Mouse (Mus musculus): ENCODE results near the gene Ankfn1. TPM values are rescaled to one million over a fixed set of nuclear protein-coding genes. Genes with fewer than 3 reads are reported as not detected.

Gene Ankfn1
- polyA plus RNA-seq, 1 experiment from 2014 or later = 6.5 TPM

GRCm38 (mm10) chr11:89608071-89608470 is 169.4 kb downstream of the Ankfn1 start:
- H3K27me3 ChIP-seq (replicated peaks) = no peaks in the 10 kb centered on the region
- WGBS = 59% methylated on average over 7 of the region's 7 CpGs
- H3K9me3 ChIP-seq = no peaks in the 10 kb centered on the region
- ATAC-seq (replicated peaks) = no peak
- H3K4me3 ChIP-seq = no peak overlapping the region
- H3K9ac ChIP-seq = no peak overlapping the region
- no peak overlapping the region for H3K27ac ChIP-seq
- H3K36me3 ChIP-seq (replicated peaks) = no peaks in the 10 kb centered on the region
- H3K4me1 ChIP-seq = peaks cover 12% of the 10 kb centered on the region; the same call in 1 of the 2 replicates
- H3K4me2 ChIP-seq = no peak overlapping the region

GRCm38 (mm10) chr11:89607270-89607669 is 170.2 kb downstream of the Ankfn1 start:
- 59% methylated on average over 3 of the region's 3 CpGs for WGBS
- Histone ChIP-seq H3K27me3 (replicated peaks) (no peaks in the 10 kb centered on the region), H3K9ac (no peak overlapping the region), H3K4me1 (peaks cover 12% of the 10 kb centered on the region; the same call in 1 of the 2 replicates), H3K27ac (no peak overlapping the region), H3K9me3 (no peaks in the 10 kb centered on the region), H3K4me2 (no peak overlapping the region), H3K36me3 (replicated peaks) (no peaks in the 10 kb centered on the region), H3K4me3 (no peak overlapping the region)
- no peak for ATAC-seq (replicated peaks)

- Histone ChIP-seq H3K4me3 (no peak overlapping the region), H3K9me3 (no peaks in the 10 kb centered on the region), H3K4me2 (no peak overlapping the region), H3K4me1 (peaks cover 12% of the 10 kb centered on the region; the same call in 1 of the 2 replicates), H3K36me3 (replicated peaks) (no peaks in the 10 kb centered on the region), H3K27me3 (replicated peaks) (no peaks in the 10 kb centered on the region), H3K9ac (no peak overlapping the region), H3K27ac (no peak overlapping the region)
- WGBS = 87% methylated on average over 6 of the region's 6 CpGs
- ATAC-seq (replicated peaks) = no peak
Measured at GRCm38 (mm10) chr11:89606346-89606745, 171.1 kb downstream of the Ankfn1 start.

GRCm38 (mm10) chr11:89602966-89603365 is 174.5 kb downstream of the Ankfn1 start:
- Histone ChIP-seq H3K4me2 (no peak overlapping the region), H3K36me3 (replicated peaks) (no peaks in the 10 kb centered on the region), H3K4me3 (no peak overlapping the region), H3K27me3 (replicated peaks) (no peaks in the 10 kb centered on the region), H3K9me3 (no peaks in the 10 kb centered on the region), H3K4me1 (0 out of 2 replicates have a peak, but pooled peaks cover under 1% of the 10 kb centered on the region), H3K9ac (no peak overlapping the region), H3K27ac (no peak overlapping the region)
- WGBS = 86% methylated on average over 5 of the region's 5 CpGs
- ATAC-seq (replicated peaks) = no peak

- ATAC-seq (replicated peaks) = no peak
- no peaks in the 10 kb centered on the region for H3K4me1 ChIP-seq
- H3K27me3 ChIP-seq (replicated peaks) = no peaks in the 10 kb centered on the region
- H3K9me3 ChIP-seq = no peaks in the 10 kb centered on the region
- H3K27ac ChIP-seq = no peak overlapping the region
- no peaks in the 10 kb centered on the region for H3K36me3 ChIP-seq (replicated peaks)
- no peak overlapping the region for H3K4me3 ChIP-seq
- H3K9ac ChIP-seq = no peak overlapping the region
- 91% methylated on average over 8 of the region's 8 CpGs for WGBS
- no peak overlapping the region for H3K4me2 ChIP-seq
Measured at GRCm38 (mm10) chr11:89600921-89601515, 176.4 kb downstream of the Ankfn1 start.

GRCm38 (mm10) chr11:89590273-89590874 is 187.1 kb downstream of the Ankfn1 start:
- no peak overlapping the region for H3K9ac ChIP-seq
- H3K4me2 ChIP-seq = no peak overlapping the region
- no peaks in the 10 kb centered on the region for H3K36me3 ChIP-seq (replicated peaks)
- H3K27me3 ChIP-seq (replicated peaks) = no peaks in the 10 kb centered on the region
- H3K4me3 ChIP-seq = no peak overlapping the region
- H3K9me3 ChIP-seq = no peaks in the 10 kb centered on the region
- 88% methylated on average over 10 of the region's 10 CpGs for WGBS
- no peak for ATAC-seq (replicated peaks)
- no peaks in the 10 kb centered on the region for H3K4me1 ChIP-seq
- H3K27ac ChIP-seq = no peak overlapping the region

- WGBS = 57% methylated on average over 2 of the region's 2 CpGs
Measured at GRCm38 (mm10) chr11:89586341-89586740, 191.1 kb downstream of the Ankfn1 start.

GRCm38 (mm10) chr11:89579826-89580225 is 197.6 kb downstream of the Ankfn1 start:
- no peak overlapping the region for H3K27ac ChIP-seq
- no peak overlapping the region for H3K9ac ChIP-seq
- WGBS = 78% methylated on average over 6 of the region's 6 CpGs
- no peak overlapping the region for H3K4me2 ChIP-seq
- no peaks in the 10 kb centered on the region for H3K4me1 ChIP-seq
- no peaks in the 10 kb centered on the region for H3K9me3 ChIP-seq
- no peaks in the 10 kb centered on the region for H3K27me3 ChIP-seq (replicated peaks)
- ATAC-seq (replicated peaks) = no peak
- no peaks in the 10 kb centered on the region for H3K36me3 ChIP-seq (replicated peaks)
- H3K4me3 ChIP-seq = no peak overlapping the region

More at GRCm38 (mm10) chr11:89586341-89586740, 191.1 kb downstream of the Ankfn1 start:
- no peak overlapping the region for H3K27ac ChIP-seq
- no peak overlapping the region for H3K9ac ChIP-seq
- H3K4me1 ChIP-seq = no peaks in the 10 kb centered on the region
- H3K36me3 ChIP-seq (replicated peaks) = no peaks in the 10 kb centered on the region
- no peak overlapping the region for H3K4me2 ChIP-seq
- ATAC-seq (replicated peaks) = no peak
- H3K27me3 ChIP-seq (replicated peaks) = no peaks in the 10 kb centered on the region
- H3K4me3 ChIP-seq = no peak overlapping the region
- no peaks in the 10 kb centered on the region for H3K9me3 ChIP-seq

- Histone ChIP-seq H3K4me3 (no peak overlapping the region), H3K27ac (no peak overlapping the region), H3K4me2 (no peak overlapping the region), H3K9me3 (no peaks in the 10 kb centered on the region), H3K27me3 (replicated peaks) (no peaks in the 10 kb centered on the region), H3K9ac (no peak overlapping the region), H3K36me3 (replicated peaks) (no peaks in the 10 kb centered on the region), H3K4me1 (no peaks in the 10 kb centered on the region)
- no peak for ATAC-seq (replicated peaks)
- 68% methylated on average over 4 of the region's 4 CpGs for WGBS
Measured at GRCm38 (mm10) chr11:89579111-89579510, 198.3 kb downstream of the Ankfn1 start.

GRCm38 (mm10) chr11:89574269-89574838 is 203.1 kb downstream of the Ankfn1 start:
- no peaks in the 10 kb centered on the region for H3K27me3 ChIP-seq (replicated peaks)

GRCm38 (mm10) chr11:89569391-89570145 is 207.9 kb downstream of the Ankfn1 start:
- ATAC-seq (replicated peaks) = no peak
- 75% methylated on average over 11 of the region's 11 CpGs for WGBS

More at GRCm38 (mm10) chr11:89574269-89574838, 203.1 kb downstream of the Ankfn1 start:
- H3K36me3 ChIP-seq (replicated peaks) = no peaks in the 10 kb centered on the region
- H3K9ac ChIP-seq = no peak overlapping the region
- WGBS = 78% methylated on average over 11 of the region's 11 CpGs
- no peak for ATAC-seq (replicated peaks)
- H3K4me3 ChIP-seq = no peak overlapping the region
- no peak overlapping the region for H3K27ac ChIP-seq
- no peaks in the 10 kb centered on the region for H3K4me1 ChIP-seq
- H3K9me3 ChIP-seq = no peaks in the 10 kb centered on the region
- no peak overlapping the region for H3K4me2 ChIP-seq

GRCm38 (mm10) chr11:89568246-89568645 is 209.2 kb downstream of the Ankfn1 start:
- no peak overlapping the region for H3K9ac ChIP-seq
- no peaks in the 10 kb centered on the region for H3K36me3 ChIP-seq (replicated peaks)
- WGBS = 92% methylated on average over 4 of the region's 4 CpGs
- H3K4me1 ChIP-seq = no peaks in the 10 kb centered on the region
- ATAC-seq (replicated peaks) = no peak
- no peak overlapping the region for H3K27ac ChIP-seq
- H3K9me3 ChIP-seq = no peaks in the 10 kb centered on the region
- no peak overlapping the region for H3K4me3 ChIP-seq
- no peak overlapping the region for H3K4me2 ChIP-seq
- H3K27me3 ChIP-seq (replicated peaks) = no peaks in the 10 kb centered on the region

More at GRCm38 (mm10) chr11:89569391-89570145, 207.9 kb downstream of the Ankfn1 start:
- Histone ChIP-seq H3K4me1 (no peaks in the 10 kb centered on the region), H3K9ac (no peak overlapping the region), H3K4me2 (no peak overlapping the region), H3K27me3 (replicated peaks) (no peaks in the 10 kb centered on the region), H3K4me3 (no peak overlapping the region), H3K27ac (no peak overlapping the region), H3K9me3 (no peaks in the 10 kb centered on the region), H3K36me3 (replicated peaks) (no peaks in the 10 kb centered on the region)
